Mouse (Mus musculus) forebrain, embryonic 10.5 days (tissue): ENCODE data around the gene Krtap19-3. TPM values are rescaled to one million over a fixed set of nuclear protein-coding genes. Genes with fewer than 3 reads are reported as not detected.

Experiments
- DNase-seq: peaks from one replicate; pipeline ENCODE4 v3.0.0-alpha.2; 2017; ENCODE audit warnings: low spot score; ENCODE audit errors: extremely low spot score
- H3K27ac ChIP-seq: fragments of 300-500 bp; sonication (generic); 2 replicates; pipeline ENCODE4 v1.5.1; 2016; ENCODE audit warnings: mild to moderate bottlenecking
- H3K27me3 ChIP-seq: fragments of 300-500 bp; sonication (generic); 2 replicates; pipeline ENCODE4 v1.6.1; 2016; ENCODE audit warnings: mild to moderate bottlenecking; ENCODE audit not compliant: poor library complexity, severe bottlenecking
- H3K36me3 ChIP-seq: fragments of 300-500 bp; sonication (generic); replicated peaks from 2 replicates; pipeline ENCODE4 v1.6.1; 2016; ENCODE audit warnings: mild to moderate bottlenecking, moderate library complexity
- H3K4me1 ChIP-seq: fragments of 300-500 bp; sonication (generic); 2 replicates; pipeline ENCODE4 v1.6.1; 2016
- H3K4me3 ChIP-seq: fragments of 300-500 bp; sonication (generic); 2 replicates; pipeline ENCODE4 v1.5.1; 2016; ENCODE audit warnings: mild to moderate bottlenecking, moderate library complexity
- H3K9me3 ChIP-seq: fragments of 300-500 bp; sonication (generic); 2 replicates; pipeline ENCODE4 v1.6.1; 2016; ENCODE audit warnings: mild to moderate bottlenecking, moderate library complexity
- WGBS: fragments of 180-500 bp; shearing (Covaris S2); methylation state at CpG from one replicate; pipeline ENCODE4 v1.1.7; 2016; 5-methylcytosine and 5-hydroxymethylcytosine counted together
- polyA plus RNA-seq: library from polyadenylated mRNA; unstranded; fragments of >200 nt; fragmentation: Nextera tagmentation; extraction: Ambion mirVana; gene quantifications from 2 replicates; pipeline ENCODE4 v1.2.1, GENCODE M21; 2016

The Krtap19-3 gene
- not detected in 2 replicates for polyA plus RNA-seq

DNA sequence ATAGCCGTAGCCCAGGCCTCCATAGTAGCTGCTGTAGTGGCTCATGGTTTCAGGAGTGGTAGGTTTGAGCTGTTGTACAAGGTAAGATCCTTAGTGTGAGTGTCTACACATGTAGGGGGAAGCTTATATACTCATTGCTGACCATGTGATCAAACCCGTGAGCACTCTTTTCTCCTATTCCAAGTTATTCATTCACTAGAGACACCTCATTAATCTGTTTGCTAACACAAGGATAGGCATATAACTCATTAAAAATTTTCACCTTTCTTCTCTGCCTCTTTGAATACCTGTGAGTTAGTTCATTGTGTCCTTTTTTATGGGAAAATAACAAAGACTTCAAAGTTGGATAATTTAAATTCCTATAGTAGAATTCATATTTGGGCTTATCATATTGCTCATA lies at the start of gene Krtap19-3:
TSS of gene Krtap19-3 (minus strand) at position 101 of the 400 bp plus-strand sequence.
- Histone ChIP-seq H3K27ac (no peak within 1 kb of the TSS), H3K36me3 (no peaks in the 10 kb centered on the region), H3K27me3 (no peaks in the 10 kb centered on the region), H3K9me3 (no peaks in the 10 kb centered on the region), H3K4me3 (no peak within 1 kb of the TSS), H3K4me1 (no peaks in the 10 kb centered on the region)
- 90% methylated on average over 2 of the region's 2 CpGs for WGBS
- no peak for DNase-seq

DNA sequence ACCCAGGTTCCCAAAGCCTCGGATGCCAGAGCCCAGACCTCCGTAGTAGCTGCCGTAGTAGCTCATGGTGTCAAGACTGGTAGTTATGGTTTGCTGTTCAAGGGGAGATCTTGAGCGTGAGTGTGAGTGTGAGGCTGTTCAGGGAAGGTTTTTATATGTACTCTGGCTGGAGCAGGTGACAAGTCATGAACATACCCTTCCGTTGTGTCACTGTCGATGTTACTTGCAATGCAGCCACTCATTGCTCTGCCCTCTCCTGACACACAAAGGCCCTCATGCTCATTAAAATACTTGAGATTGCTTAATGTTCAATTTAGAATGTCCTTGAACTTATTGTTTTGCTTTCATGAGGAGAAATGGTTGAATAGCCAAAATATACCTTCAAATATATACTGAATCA lies 18.5 kb upstream of the Krtap19-3 start, which contains the start of gene Krtap19-5:
TSS of gene Krtap19-5 (minus strand) at position 101 of the 400 bp plus-strand sequence.
- no peak within 1 kb of the TSS for H3K4me3 ChIP-seq
- no peak within 1 kb of the TSS for H3K27ac ChIP-seq
- no peaks in the 10 kb centered on the region for H3K27me3 ChIP-seq
- H3K4me1 ChIP-seq = no peaks in the 10 kb centered on the region
- 93% methylated on average over 6 of the region's 6 CpGs for WGBS
- H3K9me3 ChIP-seq = no peaks in the 10 kb centered on the region
- no peaks in the 10 kb centered on the region for H3K36me3 ChIP-seq
- DNase-seq = no peak

GRCm38 (mm10) chr16:88886870-88887269 lies 9.0 kb upstream of the Krtap19-3 start:
- 94% methylated on average over 6 of the region's 6 CpGs for WGBS
- Histone ChIP-seq H3K27ac (no peak overlapping the region), H3K4me1 (no peaks in the 10 kb centered on the region), H3K9me3 (no peaks in the 10 kb centered on the region), H3K4me3 (no peak overlapping the region), H3K36me3 (no peaks in the 10 kb centered on the region), H3K27me3 (no peaks in the 10 kb centered on the region)
- DNase-seq = no peak

GRCm38 (mm10) chr16:88884989-88885388 lies 7.2 kb upstream of the Krtap19-3 start, which contains the start of gene Krtap19-4:
Gene Krtap19-4 (minus strand): TSS chr16:88885089.
- no peaks in the 10 kb centered on the region for H3K27me3 ChIP-seq
- no peak within 1 kb of the TSS for H3K4me3 ChIP-seq
- H3K27ac ChIP-seq = no peak within 1 kb of the TSS
- no peak for DNase-seq
- H3K4me1 ChIP-seq = no peaks in the 10 kb centered on the region
- H3K9me3 ChIP-seq = no peaks in the 10 kb centered on the region
- no peaks in the 10 kb centered on the region for H3K36me3 ChIP-seq
- WGBS = 95% methylated on average over 5 of the region's 5 CpGs

- Histone ChIP-seq H3K27me3 (no peaks in the 10 kb centered on the region), H3K4me3 (no peak within 1 kb of the TSS), H3K27ac (no peak within 1 kb of the TSS), H3K36me3 (no peaks in the 10 kb centered on the region), H3K4me1 (no peaks in the 10 kb centered on the region), H3K9me3 (no peaks in the 10 kb centered on the region)
- DNase-seq = no peak
- 95% methylated on average over 3 of the region's 3 CpGs for whole genome bisulfite sequencing
Observed at GRCm38 (mm10) chr16:88874169-88874568, 3.7 kb downstream of the Krtap19-3 start, which contains the start of gene Krtap19-2. Gene Krtap19-2 (minus strand): TSS chr16:88874269.

DNA sequence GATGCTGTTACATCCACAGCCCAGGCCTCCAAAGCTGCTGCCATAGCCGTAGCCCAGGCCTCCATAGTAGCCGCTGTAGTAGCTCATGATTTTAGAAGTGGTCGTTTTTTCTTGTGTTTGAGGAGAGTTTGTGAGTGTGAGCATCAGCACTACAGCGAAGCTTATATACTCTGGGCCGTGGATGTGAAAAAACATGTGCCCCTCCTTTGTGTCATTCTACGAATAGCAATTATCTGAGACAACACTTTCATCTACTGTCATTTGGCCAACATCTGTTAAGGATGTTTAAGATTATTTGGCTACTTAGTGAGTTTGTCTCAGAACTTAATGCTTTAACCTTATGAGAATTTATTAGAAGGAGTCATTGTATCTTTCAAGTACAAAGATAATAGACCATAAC lies 8.5 kb downstream of the Krtap19-3 start, which contains the start of gene Krtap19-1:
TSS of gene Krtap19-1 (minus strand) at position 101 of the 400 bp plus-strand sequence.
- Histone ChIP-seq H3K36me3 (no peaks in the 10 kb centered on the region), H3K9me3 (no peaks in the 10 kb centered on the region), H3K27me3 (no peaks in the 10 kb centered on the region), H3K27ac (no peak within 1 kb of the TSS), H3K4me3 (no peak within 1 kb of the TSS), H3K4me1 (no peaks in the 10 kb centered on the region)
- WGBS = 86% methylated on average over 6 of the region's 6 CpGs
- DNase-seq = no peak

DNA sequence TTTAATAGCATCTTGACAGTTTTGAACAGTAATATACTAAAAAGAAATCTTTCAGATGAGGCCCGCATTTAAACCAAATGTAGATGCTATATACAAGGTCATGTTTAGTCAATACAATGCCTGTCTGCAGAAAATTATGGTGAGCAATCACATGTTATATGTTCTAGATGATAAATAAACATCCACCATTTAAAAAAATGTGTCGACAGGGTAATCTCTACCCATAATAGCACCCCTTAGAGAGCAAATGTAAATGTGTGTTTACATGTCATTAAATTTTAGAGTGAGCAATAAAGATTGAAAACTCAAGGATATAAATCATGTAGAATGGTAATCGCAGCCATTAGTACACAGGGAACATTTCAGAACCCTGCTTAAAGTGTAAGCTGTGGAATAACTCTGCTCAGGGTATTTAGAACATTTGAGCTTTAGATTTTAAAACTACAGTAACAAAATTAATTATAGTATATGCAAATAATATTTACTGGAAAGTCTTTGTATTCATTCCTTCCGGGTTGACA lies 12.9 kb downstream of the Krtap19-3 start:
- H3K4me1 ChIP-seq = no peaks in the 10 kb centered on the region
- H3K27me3 ChIP-seq = no peaks in the 10 kb centered on the region
- 89% methylated on average over 4 of the region's 4 CpGs for WGBS

DNA sequence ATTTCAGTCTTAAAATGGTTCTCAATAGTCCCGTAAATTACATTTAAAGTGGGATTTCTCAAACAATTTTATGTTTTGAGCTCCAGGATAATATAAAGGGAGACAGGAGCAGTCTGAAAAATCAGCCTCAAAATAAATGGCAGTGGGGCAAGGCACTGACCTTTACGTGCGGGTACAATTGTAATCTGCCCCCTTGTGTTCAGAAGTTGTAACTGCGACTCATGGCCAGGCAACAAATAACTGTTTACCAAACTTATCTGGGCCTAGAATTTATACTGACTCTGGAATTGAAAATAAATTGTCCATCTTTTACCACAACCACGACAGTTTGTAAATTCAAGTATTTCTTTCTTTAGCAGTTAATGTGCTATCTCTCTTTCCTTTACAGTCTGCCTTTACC lies 26.4 kb downstream of the Krtap19-3 start:
- Histone ChIP-seq H3K4me3 (no peak overlapping the region), H3K9me3 (no peaks in the 10 kb centered on the region), H3K36me3 (no peaks in the 10 kb centered on the region), H3K27ac (no peak overlapping the region), H3K27me3 (no peaks in the 10 kb centered on the region), H3K4me1 (no peaks in the 10 kb centered on the region)
- 16% methylated on average over 5 of the region's 5 CpGs for WGBS
- DNase-seq = no peak

More for the DNA sequence above, 12.9 kb downstream of the Krtap19-3 start:
- no peak overlapping the region for H3K4me3 ChIP-seq
- H3K9me3 ChIP-seq = no peaks in the 10 kb centered on the region
- DNase-seq = no peak
- no peak overlapping the region for H3K27ac ChIP-seq
- H3K36me3 ChIP-seq = no peaks in the 10 kb centered on the region

DNA sequence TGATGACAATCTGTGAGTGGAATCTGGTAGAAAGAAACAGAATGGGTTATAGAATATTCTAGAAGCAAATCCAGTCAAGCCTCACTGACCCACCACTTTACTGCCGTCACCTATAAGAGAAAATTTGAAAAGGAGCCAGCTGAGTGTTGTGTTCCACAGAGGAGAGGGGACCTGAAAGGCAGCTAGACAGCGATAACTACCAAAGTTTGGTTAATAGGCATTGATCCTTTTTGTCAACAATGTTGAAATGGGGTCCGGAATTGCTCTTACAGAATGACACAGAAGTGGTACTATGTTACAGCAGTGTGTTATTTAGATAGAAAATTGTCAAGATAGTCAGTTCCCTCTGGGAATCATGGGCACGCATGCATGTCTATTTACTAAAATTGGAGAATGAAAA lies 29.3 kb downstream of the Krtap19-3 start:
- no peak for DNase-seq
- Histone ChIP-seq H3K4me3 (no peak overlapping the region), H3K36me3 (no peaks in the 10 kb centered on the region), H3K27me3 (no peaks in the 10 kb centered on the region), H3K4me1 (no peaks in the 10 kb centered on the region), H3K9me3 (no peaks in the 10 kb centered on the region), H3K27ac (no peak overlapping the region)
- 87% methylated on average over 4 of the region's 4 CpGs for WGBS

- no peaks in the 10 kb centered on the region for H3K36me3 ChIP-seq
- no peak overlapping the region for H3K4me3 ChIP-seq
- 93% methylated on average over 1 of the region's 1 CpGs for WGBS
- H3K4me1 ChIP-seq = no peaks in the 10 kb centered on the region
- no peak overlapping the region for H3K27ac ChIP-seq
- H3K9me3 ChIP-seq = no peaks in the 10 kb centered on the region
- DNase-seq = no peak
- H3K27me3 ChIP-seq = no peaks in the 10 kb centered on the region
Observed at GRCm38 (mm10) chr16:88847363-88847762, 30.5 kb downstream of the Krtap19-3 start.

Other genes with a start within 250 kb of the Krtap19-3 start
- gene Krtap26-1, start 230.2 kb downstream of the Krtap19-3 start, polyA plus RNA-seq = not detected in 2 replicates
- gene Krtap27-1, start 206.4 kb downstream of the Krtap19-3 start, polyA plus RNA-seq = not detected in 2 replicates
- not detected in 2 replicates for gene 2310061N02Rik, start 170.1 kb downstream of the Krtap19-3 start, polyA plus RNA-seq
- not detected in 2 replicates for gene Krtap13-1, start 149.2 kb downstream of the Krtap19-3 start, polyA plus RNA-seq
- gene Krtap13, start 126.4 kb downstream of the Krtap19-3 start, polyA plus RNA-seq = not detected in 2 replicates
- gene 2310034C09Rik, start 119.2 kb downstream of the Krtap19-3 start, polyA plus RNA-seq = not detected in 2 replicates
- gene 2310057N15Rik, start 103.8 kb downstream of the Krtap19-3 start, polyA plus RNA-seq = not detected in 2 replicates
- not detected in 2 replicates for gene Gm5965, start 100.1 kb downstream of the Krtap19-3 start, polyA plus RNA-seq
- gene Gm20741, start 65.8 kb downstream of the Krtap19-3 start, polyA plus RNA-seq = not detected in 2 replicates
- not detected in 2 replicates for gene Krtap15, start 57.8 kb downstream of the Krtap19-3 start, polyA plus RNA-seq
- gene Krtap14, start 51.9 kb downstream of the Krtap19-3 start, polyA plus RNA-seq = not detected in 2 replicates
- gene Krtap19-1, start 8.6 kb downstream of the Krtap19-3 start, polyA plus RNA-seq = not detected in 2 replicates
- gene Krtap19-2, start 3.8 kb downstream of the Krtap19-3 start, polyA plus RNA-seq = not detected in 2 replicates
- gene Krtap19-4, start 7.1 kb upstream of the Krtap19-3 start, polyA plus RNA-seq = not detected in 2 replicates
- not detected in 2 replicates for gene Krtap19-5, start 18.4 kb upstream of the Krtap19-3 start, polyA plus RNA-seq
- not detected in 2 replicates for gene Krtap19-9b, start 54.2 kb upstream of the Krtap19-3 start, polyA plus RNA-seq
- not detected in 2 replicates for gene Krtap16-3, start 84.8 kb upstream of the Krtap19-3 start, polyA plus RNA-seq
- not detected in 2 replicates for gene Krtap22-2, start 132.7 kb upstream of the Krtap19-3 start, polyA plus RNA-seq
- not detected in 2 replicates for gene Gm10229, start 137.2 kb upstream of the Krtap19-3 start, polyA plus RNA-seq
- not detected in 2 replicates for gene Krtap6-1, start 153.7 kb upstream of the Krtap19-3 start, polyA plus RNA-seq
- gene Gm10228, start 163.4 kb upstream of the Krtap19-3 start, polyA plus RNA-seq = not detected in 2 replicates
- not detected in 2 replicates for gene Krtap6-5, start 169.8 kb upstream of the Krtap19-3 start, polyA plus RNA-seq
- not detected in 2 replicates for gene 1110025L11Rik, start 186.0 kb upstream of the Krtap19-3 start, polyA plus RNA-seq
- gene Krtap6-3, start 206.0 kb upstream of the Krtap19-3 start, polyA plus RNA-seq = not detected in 2 replicates